Mouse (Mus musculus) skeletal muscle tissue, adult 2 months (tissue): ENCODE data around the gene Nme1.
"Not testable (repeated sequence)": the region's sequence is repeated elsewhere in the genome, so short reads cannot be mapped to it uniquely, and the experiment has no call there.

Experiments used
- DNase-seq: peaks from one replicate; pipeline ENCODE4 v3.0.0-alpha.2; 2012; ENCODE audit warnings: low read depth, low spot score

Gene Nme1

DNA sequence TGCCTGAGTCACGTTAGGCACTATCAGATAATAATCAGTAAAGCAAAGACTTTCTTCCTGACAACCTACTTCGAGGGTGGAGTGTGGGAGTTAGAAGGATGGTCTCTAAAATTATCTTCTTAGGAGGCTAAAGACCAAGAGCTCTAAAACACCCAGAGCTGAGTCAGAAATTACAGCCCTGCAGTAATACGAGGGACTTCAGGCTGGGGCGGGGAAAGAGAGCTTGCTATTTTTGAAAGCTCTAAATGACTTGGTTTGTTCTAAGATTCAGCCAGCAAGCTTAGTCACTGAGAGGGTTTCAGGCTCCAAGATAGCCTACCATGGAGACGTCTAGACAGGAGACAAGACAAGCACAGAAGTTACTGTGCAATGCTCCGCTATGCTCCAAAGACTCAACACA, 2.9 kb downstream of the Nme1 start:
- DNase-seq: no peak

DNA sequence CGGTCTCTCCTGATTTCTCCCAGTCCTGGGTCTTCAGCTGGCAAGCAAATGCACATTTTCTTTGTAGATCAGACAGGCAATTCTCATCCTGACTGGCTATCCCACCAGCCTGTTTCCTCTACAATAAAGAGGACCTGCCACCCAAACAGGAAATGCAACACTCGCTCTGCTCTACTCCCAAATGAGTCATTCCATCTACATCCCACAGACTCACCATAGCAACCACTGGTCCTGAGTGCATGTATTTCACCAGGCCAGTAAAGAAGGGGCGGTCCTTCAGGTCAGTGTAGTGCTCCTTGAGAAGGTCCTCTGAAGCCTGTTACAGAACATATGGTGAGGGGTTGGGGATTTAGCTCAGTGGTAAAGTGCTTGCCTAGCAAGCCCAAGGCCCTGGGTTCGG, 5.3 kb downstream of the Nme1 start:
- DNase-seq: no peak

DNA sequence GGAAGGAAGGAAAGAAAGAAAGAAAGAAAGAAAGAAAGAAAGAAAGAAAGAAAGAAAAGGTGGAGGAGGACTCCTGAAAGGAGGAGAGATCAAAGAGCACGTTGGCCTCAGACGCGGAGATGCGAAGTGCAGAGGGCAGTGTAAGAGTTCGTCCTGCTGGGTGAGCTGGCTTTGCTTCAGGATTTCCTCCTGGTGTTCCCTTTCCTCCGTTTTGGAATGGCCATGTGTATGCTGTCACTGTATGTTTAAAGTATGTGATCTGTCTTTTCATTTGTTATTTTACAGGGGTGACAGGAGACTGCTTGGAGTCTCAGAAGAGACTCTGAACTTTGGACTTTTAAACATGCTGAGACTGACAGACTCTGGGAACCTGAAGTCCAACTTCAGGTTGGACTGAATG, 6.8 kb downstream of the Nme1 start:
- no peak for DNase-seq

DNA sequence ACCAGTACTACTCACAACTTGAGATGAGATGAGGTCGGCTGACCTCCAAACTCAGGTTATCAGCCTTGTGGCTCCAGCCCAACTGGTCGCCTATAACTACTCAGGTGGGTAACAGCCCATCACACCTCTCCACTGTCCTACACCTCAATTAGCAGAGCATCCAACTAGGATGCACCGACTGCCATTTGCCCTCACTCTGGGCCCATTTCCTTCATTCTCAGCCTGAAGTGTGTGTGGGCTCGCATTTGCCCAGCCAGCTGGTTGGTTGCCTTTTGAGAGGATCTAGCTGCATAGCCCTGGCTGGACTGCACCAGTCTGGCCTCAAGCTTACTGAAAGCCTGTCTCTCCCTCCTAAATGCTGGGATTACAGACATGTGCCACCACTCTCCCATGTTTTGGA, 10.6 kb downstream of the Nme1 start:
- no peak for DNase-seq

DNA sequence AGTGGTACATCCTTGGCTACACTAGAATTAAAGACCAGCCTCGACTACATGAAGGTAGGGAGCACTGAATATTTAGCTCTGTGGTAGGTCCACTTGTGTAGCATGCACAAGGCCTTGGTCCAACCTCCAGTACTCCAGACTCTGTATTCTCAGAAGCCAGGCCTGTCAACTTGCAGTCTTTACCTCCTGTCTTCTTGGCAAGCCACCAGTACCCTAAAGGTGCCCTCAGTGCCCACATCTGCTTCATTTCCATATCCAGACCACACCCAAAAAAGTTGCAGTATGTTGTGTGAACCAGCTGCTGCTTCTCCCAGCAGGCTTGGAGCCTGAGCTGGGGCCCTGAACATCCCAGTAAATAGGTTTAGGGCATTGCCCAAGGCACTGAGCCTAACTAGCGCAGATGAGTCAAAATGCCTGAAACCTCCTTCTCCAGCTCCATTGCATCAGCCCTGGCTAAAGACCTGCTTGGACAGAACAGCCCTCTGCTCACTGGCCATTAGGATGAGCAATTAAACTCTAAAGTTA, 11.2 kb downstream of the Nme1 start:
- no peak for DNase-seq

DNA sequence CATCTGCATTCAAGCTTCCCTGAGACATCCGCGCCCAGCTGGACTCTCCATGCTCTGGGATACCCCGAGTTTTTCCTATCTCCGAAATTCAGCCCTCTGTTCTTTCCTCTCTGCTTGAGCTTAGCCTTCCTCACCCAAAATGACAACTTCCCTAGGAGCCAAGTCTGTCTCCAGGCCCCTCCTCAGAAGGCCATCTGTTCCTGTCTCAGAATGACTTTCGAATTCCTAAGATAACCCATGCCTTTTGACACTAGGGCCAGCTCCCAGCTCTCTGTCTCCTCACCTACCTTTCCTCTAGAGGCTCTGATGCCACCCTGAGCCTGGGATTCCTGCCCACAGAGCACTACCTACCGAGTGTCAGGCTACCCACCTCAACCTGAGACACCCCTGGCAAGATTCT, 12.2 kb downstream of the Nme1 start, which contains the start of gene Nme2:
Nme2 (minus strand) TSS at position 101 of the 400 bp plus-strand sequence.
- DNase-seq: no peak

DNA sequence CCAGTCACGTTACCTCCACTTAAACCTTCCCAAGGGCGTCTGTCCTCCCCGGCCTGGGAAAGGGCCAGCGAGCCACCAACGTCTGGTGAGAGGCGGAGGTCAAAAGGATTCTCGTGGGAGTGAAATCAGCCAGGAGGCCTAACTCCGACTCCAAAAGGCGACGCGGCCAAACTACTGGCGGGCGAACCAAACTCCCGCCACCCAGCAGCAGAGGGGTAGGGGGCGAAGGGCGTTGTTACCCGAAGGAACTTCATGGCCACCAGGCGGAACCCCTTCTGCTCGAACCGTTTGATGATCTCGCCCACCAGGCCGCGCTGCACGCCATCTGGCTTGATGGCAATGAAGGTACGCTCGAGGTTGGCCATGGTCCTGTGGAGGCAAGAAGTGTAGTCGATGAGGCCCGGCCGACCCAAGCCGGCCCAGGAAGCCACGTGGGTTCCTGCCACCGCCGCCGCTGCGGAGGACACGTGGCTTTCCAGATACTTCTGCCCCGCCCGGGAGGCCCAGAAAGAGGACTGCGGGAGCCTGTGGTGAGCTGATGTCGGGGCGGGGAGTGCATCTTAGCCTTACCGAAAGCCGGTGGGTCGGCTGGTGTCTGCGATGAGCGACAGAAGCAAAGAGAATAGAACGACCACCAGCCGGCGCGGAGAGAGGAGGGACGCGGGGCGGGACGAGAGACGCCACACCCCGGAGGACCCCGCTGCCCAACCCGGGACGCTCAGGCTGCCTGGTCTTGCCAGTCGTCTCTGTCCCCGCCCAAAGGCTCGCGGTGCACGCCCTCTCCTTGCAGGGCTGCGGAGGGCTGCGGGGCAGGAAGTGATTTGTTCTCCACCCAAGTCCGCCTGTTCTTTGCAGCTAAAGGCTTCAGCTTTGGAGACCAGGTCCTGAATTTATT, 12.8 kb downstream of the Nme1 start:
- DNase-seq: peak; percentile 89

DNA sequence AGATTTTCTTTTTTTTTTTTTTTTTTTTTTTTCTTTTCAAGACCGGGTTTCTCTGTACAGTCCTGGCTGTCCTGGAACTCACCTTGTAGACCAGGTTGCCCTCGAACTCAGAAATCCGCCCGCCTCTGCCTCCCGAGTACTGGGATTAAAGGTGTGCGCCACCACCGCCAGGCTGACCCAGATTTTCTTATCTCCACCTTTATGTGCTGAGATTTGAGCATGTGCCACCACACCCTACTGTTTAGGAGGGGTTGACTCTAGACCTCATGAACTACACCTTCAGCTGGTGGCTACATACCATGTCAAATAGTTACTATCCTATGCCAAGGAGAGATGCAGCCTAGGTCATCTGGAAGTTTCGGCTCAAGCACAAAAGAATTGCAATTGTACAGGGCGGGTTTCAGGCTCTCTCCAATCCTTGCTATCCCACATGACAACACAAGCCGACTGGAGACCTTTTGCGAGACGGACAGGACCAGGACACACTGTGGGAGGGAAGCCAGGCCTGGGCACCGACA, 13.5 kb downstream of the Nme1 start:
- DNase-seq: peak; percentile 85

DNA sequence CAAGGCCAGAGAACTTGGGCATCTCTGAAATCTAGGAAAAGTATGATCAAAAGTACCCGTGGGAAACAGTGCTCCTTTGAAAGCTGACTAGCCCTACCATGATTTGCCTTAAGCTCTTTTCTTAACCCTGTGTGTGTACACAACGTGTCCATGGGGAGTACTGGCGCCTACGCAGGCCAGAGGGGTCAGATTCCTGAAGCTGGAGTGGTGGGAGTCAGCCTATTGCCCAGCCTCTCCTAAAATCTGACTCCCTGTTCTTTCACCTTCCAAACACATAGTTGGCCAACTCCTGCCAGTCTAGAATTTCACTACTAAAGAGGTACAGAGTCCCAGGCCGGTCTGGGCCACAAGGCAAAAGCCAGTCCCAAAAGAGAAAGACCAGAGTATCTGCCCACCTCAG, 15.9 kb downstream of the Nme1 start:
- DNase-seq: no peak

DNA sequence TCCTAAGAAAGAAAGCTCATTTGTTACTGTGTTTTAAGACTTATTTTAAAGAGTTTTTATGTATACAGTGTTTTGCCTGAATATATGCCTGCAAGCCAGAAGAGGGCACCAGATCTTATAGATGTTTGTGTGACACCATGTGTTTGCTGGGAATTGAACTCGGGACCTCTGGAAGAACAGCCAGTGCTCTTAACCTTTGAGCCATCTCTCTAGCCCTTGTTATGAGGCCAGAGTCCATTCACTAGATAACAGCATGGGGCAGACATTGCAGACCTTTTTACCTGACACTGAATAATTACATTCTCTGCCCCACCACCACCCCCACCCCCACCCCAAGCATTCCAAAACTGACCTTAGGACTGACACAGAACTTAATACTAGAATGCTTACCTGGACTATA, 18.3 kb downstream of the Nme1 start:
- no peak for DNase-seq

DNA sequence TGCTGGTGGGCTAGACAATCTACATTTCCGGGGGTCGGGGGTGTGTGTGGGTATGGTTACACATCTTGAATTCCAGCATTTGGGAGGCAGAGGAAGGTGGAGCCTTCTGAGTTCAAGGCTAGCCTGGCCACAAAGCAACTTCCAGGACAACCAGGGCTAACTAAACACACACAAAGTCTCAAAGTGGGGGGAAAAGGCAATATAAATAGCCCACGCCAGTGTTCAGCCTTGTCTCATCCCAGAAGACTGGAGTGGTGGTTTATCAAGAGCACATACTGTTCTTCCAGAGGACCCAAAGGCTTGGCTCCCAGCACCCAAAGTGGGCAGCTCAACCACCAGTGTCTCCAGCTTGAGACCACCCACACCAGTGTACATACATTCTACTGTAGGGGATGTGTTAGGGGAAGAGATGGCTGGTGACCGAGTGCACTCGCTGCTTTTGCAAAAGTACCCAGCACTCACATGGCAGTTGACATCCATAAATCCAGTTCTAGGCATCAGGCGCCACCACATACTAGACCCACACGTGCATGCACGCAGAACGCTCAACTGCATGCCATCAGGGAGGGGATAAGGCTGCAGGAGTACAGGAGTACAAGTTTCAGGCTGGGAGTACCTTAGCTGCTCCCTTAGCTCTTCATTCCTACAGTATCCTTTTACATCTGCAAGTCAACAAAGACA, 19.3 kb downstream of the Nme1 start:
- no peak for DNase-seq

DNA sequence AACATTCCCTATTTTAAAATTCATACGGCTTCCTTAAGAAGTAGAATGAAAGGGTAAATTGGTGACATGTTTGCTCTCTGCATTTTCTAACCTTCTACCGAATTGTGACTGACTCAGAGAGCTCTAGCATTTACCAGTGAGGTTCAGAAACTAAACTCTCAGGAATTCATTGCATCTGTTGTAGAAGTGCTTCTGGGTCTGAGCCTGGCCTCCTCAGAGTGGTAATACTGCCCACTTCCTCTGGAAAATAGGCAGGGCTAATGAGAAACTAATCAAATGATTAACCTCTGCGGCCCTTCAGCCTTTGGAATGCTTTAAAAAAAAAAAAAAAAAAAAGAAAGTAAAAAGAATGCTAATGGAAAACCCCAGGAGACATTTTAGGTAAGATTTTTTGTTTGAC, 23.3 kb downstream of the Nme1 start:
- no peak for DNase-seq

DNA sequence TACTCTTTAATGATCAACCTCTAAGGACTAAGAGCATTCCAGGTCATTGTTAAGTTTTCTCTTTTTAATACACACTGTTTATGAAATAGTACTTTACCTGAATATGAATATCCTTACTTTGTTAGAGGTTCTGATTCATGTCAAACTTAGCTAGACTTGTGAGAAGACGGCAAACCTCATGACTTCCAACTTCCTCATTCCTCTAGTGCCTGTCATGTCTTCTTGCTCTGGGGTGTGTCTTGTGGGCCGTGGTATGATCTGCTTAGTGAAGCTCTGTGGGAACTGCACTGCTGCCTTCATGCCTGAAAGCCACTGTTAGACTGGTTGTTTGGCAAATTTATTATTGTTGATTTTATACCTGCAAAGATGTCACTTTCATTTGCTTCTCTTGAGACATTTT, 27.4 kb downstream of the Nme1 start:
- no peak for DNase-seq

DNA sequence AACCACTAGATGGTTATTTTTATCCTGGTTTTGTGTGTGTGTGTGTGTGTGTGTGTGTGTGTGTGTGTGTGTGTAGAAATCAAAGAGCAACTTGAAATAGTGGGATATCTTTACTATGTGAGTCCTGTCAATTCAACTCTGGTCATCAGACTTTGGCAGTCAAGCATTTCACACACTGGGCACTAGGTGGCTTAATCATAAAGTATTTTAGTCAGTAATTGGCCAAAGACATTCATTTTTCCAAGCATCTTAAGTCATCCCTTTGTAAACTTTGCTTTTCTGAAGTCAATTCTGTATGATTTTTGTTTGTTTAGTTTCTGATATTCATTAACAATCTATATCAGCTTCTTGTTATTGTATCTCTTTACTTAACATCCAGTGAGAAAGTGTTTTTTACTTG, 39.2 kb downstream of the Nme1 start:
- DNase-seq: no peak

DNA sequence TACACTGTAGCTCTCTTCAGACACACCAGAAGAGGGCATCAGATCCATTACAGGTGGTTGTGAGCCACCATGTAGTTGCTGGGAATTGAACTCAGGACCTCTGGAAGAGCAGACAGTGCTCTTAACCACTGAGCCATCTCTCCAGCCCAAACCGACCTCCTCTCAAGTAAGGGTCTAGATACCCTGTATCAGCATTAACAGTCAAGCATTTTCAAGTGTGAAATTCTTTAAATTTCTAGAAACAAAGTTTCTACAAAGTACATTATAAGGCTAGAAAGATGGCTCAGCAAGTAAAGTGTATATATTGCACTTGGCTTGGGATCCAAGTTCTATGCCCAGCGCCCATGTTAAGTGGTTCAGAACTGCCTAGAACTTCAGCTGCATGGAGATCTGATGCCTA, 53.3 kb downstream of the Nme1 start:
- DNase-seq: not testable (repeated sequence)

DNA sequence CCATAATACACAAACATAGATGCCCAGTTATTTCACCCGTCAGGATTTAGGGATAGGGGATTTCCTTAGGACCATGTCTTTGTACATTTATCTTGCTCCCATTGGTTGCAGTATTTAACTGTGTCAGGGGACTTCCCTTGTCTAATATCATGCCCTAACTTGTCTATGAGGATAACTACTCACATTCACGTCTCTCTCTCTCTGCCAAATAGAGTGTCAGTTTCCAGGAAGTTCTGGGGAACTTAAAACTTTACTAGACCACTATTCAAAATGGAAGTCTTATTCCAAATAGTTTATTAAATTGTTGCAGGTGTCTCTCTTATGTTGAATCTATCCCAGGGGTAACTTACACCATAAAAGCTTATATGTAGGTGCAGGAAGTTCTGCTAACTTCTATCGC, 56.7 kb downstream of the Nme1 start:
- no peak for DNase-seq

DNA sequence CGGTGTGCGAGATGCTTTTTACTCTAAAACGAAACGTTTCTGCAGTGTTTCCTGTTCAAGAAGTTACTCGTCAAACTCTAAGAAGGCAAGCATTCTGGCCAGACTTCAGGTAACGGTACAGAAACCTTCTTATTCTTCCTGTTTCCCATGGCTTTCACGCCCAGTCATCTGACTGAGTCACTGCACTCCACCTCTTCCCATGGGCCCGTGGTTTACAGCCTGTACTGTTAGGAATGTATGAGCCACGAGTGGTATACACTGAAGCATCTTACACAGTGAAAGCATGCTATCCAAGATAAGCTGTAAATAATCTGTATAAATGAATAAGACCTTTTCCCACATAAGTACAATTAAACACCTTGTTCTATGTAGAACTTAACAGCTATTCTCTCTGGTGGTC, 59.5 kb downstream of the Nme1 start:
- DNase-seq: no peak

DNA sequence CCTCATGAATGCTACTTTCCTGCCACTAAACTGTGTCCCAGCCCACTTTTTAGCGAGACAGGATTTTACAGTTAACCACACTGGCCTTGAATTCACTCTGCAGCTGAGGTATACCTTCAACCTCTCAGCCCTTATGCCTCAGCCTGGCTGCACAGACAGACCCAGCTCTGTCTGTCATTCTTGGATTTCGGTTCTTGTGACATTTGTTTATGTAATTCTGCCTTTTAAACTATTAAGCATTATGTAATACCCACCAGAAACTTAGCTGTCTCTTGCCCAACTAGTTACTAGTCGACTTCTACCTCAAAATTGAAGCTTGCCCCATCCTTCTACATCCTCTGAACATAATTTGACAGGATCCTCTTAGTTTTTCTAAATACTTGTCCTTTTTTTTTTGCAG, 60.5 kb downstream of the Nme1 start:
- no peak for DNase-seq
